Mouse (Mus musculus) hindbrain, embryonic 13.5 days (tissue): Measurements from ENCODE around the gene Draxin. TPM values are rescaled to one million over a fixed set of nuclear protein-coding genes. Genes with fewer than 3 reads are reported as not detected.

ENCODE experiments used
- ATAC-seq: fragments of 200-750 bp; cut with Nextera tagmentation; 2 replicates; pipeline ENCODE4 v1.8.0; 2017; ENCODE audit warnings: moderate TSS enrichment; ENCODE audit not compliant: low FRiP score
- H3K27ac ChIP-seq: fragments of 300-500 bp; sonication (generic); 2 replicates; pipeline ENCODE4 v1.5.1; 2015; ENCODE audit warnings: inconsistent platforms, mild to moderate bottlenecking, moderate library complexity
- H3K27me3 ChIP-seq: fragments of 300-500 bp; sonication (generic); 2 replicates; pipeline ENCODE4 v1.6.1; 2015; ENCODE audit warnings: mild to moderate bottlenecking, inconsistent platforms
- H3K36me3 ChIP-seq: fragments of 300-500 bp; sonication (generic); 2 replicates; pipeline ENCODE4 v1.6.1; 2015; ENCODE audit warnings: mild to moderate bottlenecking, inconsistent platforms
- H3K4me1 ChIP-seq: fragments of 300-500 bp; sonication (generic); replicated peaks from 2 replicates; pipeline ENCODE4 v1.6.1; 2015; ENCODE audit warnings: inconsistent platforms
- H3K4me2 ChIP-seq: fragments of 300-500 bp; sonication (generic); 2 replicates; pipeline ENCODE4 v1.6.1; 2015; ENCODE audit warnings: inconsistent platforms, mild to moderate bottlenecking, moderate library complexity
- H3K4me3 ChIP-seq: fragments of 300-500 bp; sonication (generic); 2 replicates; pipeline ENCODE4 v1.5.1; 2015; ENCODE audit warnings: mild to moderate bottlenecking, inconsistent platforms
- H3K9ac ChIP-seq: fragments of 300-500 bp; sonication (generic); 2 replicates; pipeline ENCODE4 v1.6.1; 2015; ENCODE audit warnings: mild to moderate bottlenecking, inconsistent platforms
- H3K9me3 ChIP-seq: fragments of 300-500 bp; sonication (generic); 2 replicates; pipeline ENCODE4 v1.6.1; 2016; ENCODE audit warnings: inconsistent platforms
- WGBS: fragments of 180-500 bp; shearing (Covaris S2); methylation state at CpG from one replicate; pipeline ENCODE4 v1.1.7; 2015; 5-methylcytosine and 5-hydroxymethylcytosine counted together
- polyA plus RNA-seq: library from polyadenylated mRNA; unstranded; fragments of >200 nt; fragmentation: Nextera tagmentation; extraction: Ambion mirVana; gene quantifications from 2 replicates; pipeline ENCODE4 v1.2.1, GENCODE M21; 2015

Draxin gene
- polyA plus RNA-seq, 1 experiment from 2014 or later = 20.9 TPM

- Histone ChIP-seq H3K9ac (peak overlapping the region; percentile 49; the same call in 1 of the 2 replicates), H3K9me3 (no peaks in the 10 kb centered on the region), H3K36me3 (peaks cover 70% of the 10 kb centered on the region), H3K4me2 (no peak overlapping the region), H3K27ac (peak overlapping the region; percentile 49), H3K4me1 (peaks cover 20% of the 10 kb centered on the region), H3K27me3 (no peaks in the 10 kb centered on the region), H3K4me3 (no peak overlapping the region)
- 35% methylated on average over 22 of the region's 22 CpGs for WGBS
- peak; percentile 55 for ATAC-seq
These were observed 22.7 kb downstream of the Draxin start for GRCm38 (mm10) chr4:148107621-148108291.

GRCm38 (mm10) chr4:148104146-148104545 is 26.4 kb downstream of the Draxin start:
- Histone ChIP-seq H3K27me3 (no peaks in the 10 kb centered on the region), H3K9me3 (no peaks in the 10 kb centered on the region), H3K4me2 (no peak overlapping the region), H3K4me1 (peaks cover 31% of the 10 kb centered on the region), H3K27ac (no peak overlapping the region), H3K9ac (peak overlapping the region; percentile 31; the same call in 1 of the 2 replicates), H3K4me3 (no peak overlapping the region), H3K36me3 (peaks cover 60% of the 10 kb centered on the region)
- no peak for ATAC-seq
- WGBS = 91% methylated on average over 3 of the region's 3 CpGs

GRCm38 (mm10) chr4:148101801-148102527 is 28.5 kb downstream of the Draxin start:
- Histone ChIP-seq H3K4me3 (peak overlapping the region; percentile 7), H3K36me3 (peaks cover 39% of the 10 kb centered on the region), H3K9ac (peak overlapping the region; percentile 55), H3K27me3 (no peaks in the 10 kb centered on the region), H3K9me3 (no peaks in the 10 kb centered on the region), H3K27ac (peak overlapping the region; percentile 81), H3K4me1 (peaks cover 25% of the 10 kb centered on the region), H3K4me2 (peak overlapping the region; percentile 46)
- 16% methylated on average over 29 of the region's 29 CpGs for WGBS
- peak; percentile 80 for ATAC-seq

GRCm38 (mm10) chr4:148098666-148099065 is 31.8 kb downstream of the Draxin start:
- no peak overlapping the region for H3K4me3 ChIP-seq
- no peak overlapping the region for H3K4me2 ChIP-seq
- H3K27me3 ChIP-seq = no peaks in the 10 kb centered on the region
- 90% methylated on average over 3 of the region's 3 CpGs for WGBS
- H3K27ac ChIP-seq = no peak overlapping the region
- H3K4me1 ChIP-seq = peaks cover 25% of the 10 kb centered on the region
- H3K9ac ChIP-seq = no peak overlapping the region
- ATAC-seq = no peak
- no peaks in the 10 kb centered on the region for H3K9me3 ChIP-seq
- H3K36me3 ChIP-seq = peaks cover 22% of the 10 kb centered on the region

- Histone ChIP-seq H3K27me3 (no peaks in the 10 kb centered on the region), H3K4me1 (peaks cover 25% of the 10 kb centered on the region), H3K27ac (peak overlapping the region; percentile 52), H3K36me3 (peaks cover 19% of the 10 kb centered on the region), H3K4me3 (no peak overlapping the region), H3K4me2 (no peak overlapping the region), H3K9ac (no peak overlapping the region), H3K9me3 (no peaks in the 10 kb centered on the region)
- no peak for ATAC-seq
- 81% methylated on average over 2 of the region's 2 CpGs for WGBS
These were observed 32.6 kb downstream of the Draxin start for GRCm38 (mm10) chr4:148097936-148098335.

- Histone ChIP-seq H3K27ac (no peak overlapping the region), H3K4me2 (no peak overlapping the region), H3K4me1 (peaks cover 11% of the 10 kb centered on the region; the same call in 1 of the 2 replicates), H3K9ac (no peak overlapping the region), H3K36me3 (peaks cover 5% of the 10 kb centered on the region; the same call in 1 of the 2 replicates), H3K27me3 (no peaks in the 10 kb centered on the region), H3K9me3 (no peaks in the 10 kb centered on the region), H3K4me3 (no peak overlapping the region)
- no peak for ATAC-seq
- WGBS = 75% methylated on average over 4 of the region's 4 CpGs
These were observed 35.4 kb downstream of the Draxin start for GRCm38 (mm10) chr4:148095081-148095480.

- no peak for ATAC-seq
- Histone ChIP-seq H3K27ac (no peak overlapping the region), H3K4me2 (no peak overlapping the region), H3K9ac (no peak overlapping the region), H3K4me3 (no peak overlapping the region), H3K9me3 (no peaks in the 10 kb centered on the region), H3K36me3 (no peaks in the 10 kb centered on the region), H3K27me3 (no peaks in the 10 kb centered on the region), H3K4me1 (peaks cover 13% of the 10 kb centered on the region)
- 83% methylated on average over 5 of the region's 5 CpGs for WGBS
These were observed 36.3 kb downstream of the Draxin start for GRCm38 (mm10) chr4:148094161-148094560.

GRCm38 (mm10) chr4:148092551-148093271 is 37.8 kb downstream of the Draxin start:
- Histone ChIP-seq H3K4me2 (no peak overlapping the region), H3K9me3 (no peaks in the 10 kb centered on the region), H3K36me3 (no peaks in the 10 kb centered on the region), H3K4me3 (no peak overlapping the region), H3K27me3 (no peaks in the 10 kb centered on the region), H3K9ac (no peak overlapping the region), H3K27ac (no peak overlapping the region), H3K4me1 (peaks cover 15% of the 10 kb centered on the region)
- no peak for ATAC-seq
- 90% methylated on average over 11 of the region's 11 CpGs for WGBS

- Histone ChIP-seq H3K4me3 (no peak overlapping the region), H3K4me2 (no peak overlapping the region), H3K4me1 (peaks cover 28% of the 10 kb centered on the region), H3K9me3 (no peaks in the 10 kb centered on the region), H3K27me3 (no peaks in the 10 kb centered on the region), H3K36me3 (no peaks in the 10 kb centered on the region), H3K9ac (no peak overlapping the region), H3K27ac (no peak overlapping the region)
- 93% methylated on average over 1 of the region's 1 CpGs for WGBS
- ATAC-seq = no peak
These were observed 39.3 kb downstream of the Draxin start for GRCm38 (mm10) chr4:148091181-148091580.

GRCm38 (mm10) chr4:148089166-148089565 is 41.3 kb downstream of the Draxin start:
- 52% methylated on average over 4 of the region's 4 CpGs for WGBS
- Histone ChIP-seq H3K27ac (no peak overlapping the region), H3K9ac (no peak overlapping the region), H3K9me3 (no peaks in the 10 kb centered on the region), H3K4me1 (peaks cover 42% of the 10 kb centered on the region), H3K4me3 (no peak overlapping the region), H3K27me3 (no peaks in the 10 kb centered on the region), H3K36me3 (no peaks in the 10 kb centered on the region), H3K4me2 (no peak overlapping the region)
- ATAC-seq = no peak

- Histone ChIP-seq H3K4me2 (peak within 1 kb of the TSS; percentile 76), H3K27me3 (no peaks in the 10 kb centered on the region), H3K9me3 (no peaks in the 10 kb centered on the region), H3K4me3 (peak within 1 kb of the TSS; percentile 56), H3K36me3 (no peaks in the 10 kb centered on the region), H3K4me1 (peaks cover 50% of the 10 kb centered on the region), H3K9ac (peak within 1 kb of the TSS; percentile 78), H3K27ac (peak within 1 kb of the TSS; percentile 70)
- ATAC-seq = peak; percentile 89
- 6% methylated on average over 34 of the region's 34 CpGs for WGBS
These were observed 42.5 kb downstream of the Draxin start, which contains the start of gene Agtrap for GRCm38 (mm10) chr4:148087907-148088527. Gene Agtrap (minus strand): TSS chr4:148088031.
